Mouse (Mus musculus) G1E (cell line): ENCODE data around the gene Slc17a3. TPM values are rescaled to one million over a fixed set of nuclear protein-coding genes. Genes with fewer than 3 reads are reported as not detected.

Experiments
- ATAC-seq: 2 replicates; pipeline ENCODE4 v1.8.0; 2016; ENCODE audit warnings: mild to moderate bottlenecking; ENCODE audit not compliant: insufficient number of reproducible peaks, poor library complexity, low FRiP score, severe bottlenecking; ENCODE audit errors: extremely low read depth
- DNase-seq: peaks from one replicate; pipeline ENCODE4 v3.0.0; 2012; ENCODE audit warnings: low spot score
- H3K27me3 ChIP-seq: 2 replicates; pipeline ENCODE4 v1.6.1; 2012; ENCODE audit warnings: mild to moderate bottlenecking, low read length, inconsistent platforms; ENCODE audit not compliant: insufficient read depth
- H3K36me3 ChIP-seq: replicated peaks from 2 replicates; pipeline ENCODE3; 2012; ENCODE audit warnings: mild to moderate bottlenecking, inconsistent platforms
- H3K4me1 ChIP-seq: 2 replicates; pipeline ENCODE4 v1.6.1; 2012; ENCODE audit warnings: low read depth, low read length, inconsistent platforms, mixed read lengths; ENCODE audit not compliant: insufficient read depth
- H3K4me3 ChIP-seq: 2 replicates; pipeline ENCODE4 v1.5.1; 2012; ENCODE audit warnings: low read depth, mild to moderate bottlenecking, inconsistent platforms, low read length, moderate library complexity, mixed read lengths
- H3K9me3 ChIP-seq: replicated peaks from 2 replicates; pipeline ENCODE4 v1.6.1; 2012; ENCODE audit warnings: inconsistent platforms
- CTCF ChIP-seq: IDR thresholded peaks from 2 replicates; pipeline ENCODE4 v1.5.1; 2012; ENCODE audit warnings: low read depth, low read length, inconsistent platforms, mixed read lengths
- GATA1 ChIP-seq: IDR thresholded peaks from 2 replicates; pipeline ENCODE4 v1.6.1; 2012; ENCODE audit warnings: borderline replicate concordance, low read length, inconsistent platforms, mixed read lengths
- GATA2 ChIP-seq: IDR thresholded peaks from 2 replicates; pipeline ENCODE4 v1.6.1; 2012; ENCODE audit warnings: low read depth, low read length, inconsistent platforms, borderline replicate concordance
- POLR2AphosphoS5 ChIP-seq: IDR thresholded peaks from 2 replicates; pipeline ENCODE4 v1.6.1; 2012; ENCODE audit warnings: low read depth, low read length, inconsistent platforms; ENCODE audit not compliant: insufficient replicate concordance
- TAL1 ChIP-seq: conservative IDR thresholded peaks from 2 replicates; pipeline ENCODE4 v1.6.1; 2012; ENCODE audit warnings: low read depth, low read length, inconsistent platforms, mixed read lengths
- polyA plus RNA-seq: library from polyadenylated mRNA; stranded (reverse); fragments of >175 nt; gene quantifications from 2 replicates; pipeline ENCODE4 v1.2.3, GENCODE M21; 2012
- total RNA-seq, 2 experiments: library from RNA; stranded (forward) in 1 of 2; stranded (reverse) in 1 of 2; fragments of 200-1000 nt in 1 of 2; fragments of >200 nt in 1 of 2; fragmentation: Nextera tagmentation in 1 of 2; gene quantifications; 2 replicates each; pipeline ENCODE4 v1.2.3; 2014 to 2017

The Slc17a3 gene
- total RNA-seq (2014; fragmentation: Nextera tagmentation) (not detected in 2 replicates), total RNA-seq (2017) (0.06 and 0.22 TPM in 2 replicates), polyA plus RNA-seq (not detected in 2 replicates)

DNA sequence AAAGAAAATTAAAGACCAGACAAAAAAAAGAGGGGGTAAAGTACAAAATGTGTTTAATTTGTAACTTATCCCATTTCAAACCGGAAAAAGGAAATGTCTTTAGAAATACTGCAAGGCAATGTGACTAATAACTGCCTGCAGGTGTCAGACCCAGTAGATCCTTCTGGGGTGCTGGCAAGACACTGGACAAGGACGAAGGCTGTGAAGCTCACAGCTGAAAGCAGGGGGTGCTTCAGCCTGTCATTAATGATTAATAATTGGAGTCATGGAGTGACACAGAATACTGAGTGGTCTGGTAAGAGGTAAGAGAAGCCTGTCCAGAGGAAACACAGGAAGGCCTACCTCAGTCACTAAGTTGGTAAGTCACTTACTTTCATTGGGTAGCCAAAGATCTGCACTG lies at the start of gene Slc17a3:
TSS of gene Slc17a3 (plus strand) at position 127 of the 400 bp plus-strand sequence.
- Histone ChIP-seq H3K4me1 (no peaks in the 10 kb centered on the region), H3K4me3 (no peak within 1 kb of the TSS), H3K36me3 (no peaks in the 10 kb centered on the region), H3K27me3 (peaks cover 3% of the 10 kb centered on the region; the same call in 1 of the 2 replicates), H3K9me3 (no peaks in the 10 kb centered on the region)
- DNase-seq: no peak
- ATAC-seq: no peak
- TF ChIP-seq CTCF: no peak
- no peak for TF ChIP-seq GATA2
- TF ChIP-seq TAL1: no peak
- TF ChIP-seq GATA1: no peak
- no peak for TF ChIP-seq POLR2AphosphoS5

GRCm38 (mm10) chr13:23792520-23792919 lies 46.7 kb upstream of the Slc17a3 start:
- H3K36me3 ChIP-seq: no peaks in the 10 kb centered on the region
- no peak for TF ChIP-seq GATA2
- TF ChIP-seq CTCF: peak; percentile 50
- TF ChIP-seq TAL1: no peak
- H3K4me3 ChIP-seq: no peak overlapping the region
- ATAC-seq: no peak
- no peaks in the 10 kb centered on the region for H3K9me3 ChIP-seq
- no peak for DNase-seq
- H3K27me3 ChIP-seq: peaks cover 9% of the 10 kb centered on the region; the same call in 1 of the 2 replicates
- H3K4me1 ChIP-seq: no peaks in the 10 kb centered on the region

GRCm38 (mm10) chr13:23799405-23799804 lies 39.8 kb upstream of the Slc17a3 start:
- no peak for TF ChIP-seq GATA2
- TF ChIP-seq TAL1: no peak
- TF ChIP-seq CTCF: no peak
- TF ChIP-seq GATA1: no peak
- TF ChIP-seq POLR2AphosphoS5: no peak
- no peak overlapping the region for H3K4me3 ChIP-seq
- DNase-seq (no peak), ATAC-seq (no peak)
- no peaks in the 10 kb centered on the region for H3K9me3 ChIP-seq
- H3K36me3 ChIP-seq: no peaks in the 10 kb centered on the region
- peaks cover 3% of the 10 kb centered on the region; the same call in 1 of the 2 replicates for H3K27me3 ChIP-seq
- H3K4me1 ChIP-seq: no peaks in the 10 kb centered on the region

- ATAC-seq: no peak
- Histone ChIP-seq H3K9me3 (no peaks in the 10 kb centered on the region), H3K4me1 (no peaks in the 10 kb centered on the region), H3K27me3 (peaks cover 11% of the 10 kb centered on the region), H3K36me3 (no peaks in the 10 kb centered on the region), H3K4me3 (no peak overlapping the region)
- TF ChIP-seq POLR2AphosphoS5 (no peak), TAL1 (no peak), CTCF (no peak), GATA2 (no peak), GATA1 (no peak)
- no peak for DNase-seq
Measured at GRCm38 (mm10) chr13:23804532-23804931, 34.7 kb upstream of the Slc17a3 start.

- Histone ChIP-seq H3K27me3 (peaks cover 11% of the 10 kb centered on the region), H3K9me3 (no peaks in the 10 kb centered on the region), H3K4me3 (no peak within 1 kb of the TSS), H3K36me3 (no peaks in the 10 kb centered on the region), H3K4me1 (no peaks in the 10 kb centered on the region)
- no peak for DNase-seq
- no peak for TF ChIP-seq POLR2AphosphoS5
- no peak for TF ChIP-seq CTCF
- TF ChIP-seq GATA1: no peak
- TF ChIP-seq GATA2: no peak
- TF ChIP-seq TAL1: no peak
- ATAC-seq: no peak
Measured at GRCm38 (mm10) chr13:23806422-23807052, 32.7 kb upstream of the Slc17a3 start, which contains the start of gene Slc17a2. Slc17a2 (plus strand) TSS chr13:23806993.

DNA sequence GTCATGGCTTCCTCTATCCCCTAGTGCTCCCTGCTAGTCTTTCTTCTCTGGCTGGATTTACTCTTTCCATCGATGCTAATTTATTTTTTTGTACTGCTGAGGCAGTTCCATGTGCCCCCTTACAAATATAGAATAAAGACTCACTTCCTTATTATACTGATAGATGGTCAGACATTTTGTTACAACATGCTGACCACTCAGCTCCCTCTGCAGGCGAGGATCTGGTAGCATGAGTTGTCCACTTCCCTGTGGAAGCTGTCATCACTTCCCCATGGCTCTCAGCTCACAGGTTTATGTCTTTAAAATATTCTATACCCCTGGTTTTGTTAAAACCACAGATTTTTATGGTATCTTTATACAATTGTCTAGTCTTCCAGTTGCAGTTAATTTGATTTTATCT lies 23.1 kb upstream of the Slc17a3 start:
- H3K4me3 ChIP-seq: no peak overlapping the region
- ATAC-seq (no peak), DNase-seq (no peak)
- TF ChIP-seq GATA1 (no peak), GATA2 (no peak), TAL1 (no peak), CTCF (no peak), POLR2AphosphoS5 (no peak)
- no peaks in the 10 kb centered on the region for H3K4me1 ChIP-seq
- H3K9me3 ChIP-seq: no peaks in the 10 kb centered on the region
- no peaks in the 10 kb centered on the region for H3K36me3 ChIP-seq
- peaks cover 15% of the 10 kb centered on the region for H3K27me3 ChIP-seq
